Mouse (Mus musculus) liver, postnatal 0 days (tissue): ENCODE data around the gene Usp43.

ENCODE experiments used
- CTCF ChIP-seq: sonication (generic); IDR thresholded peaks from 2 replicates; pipeline ENCODE4 v1.5.1; 2016; ENCODE audit warnings: antibody characterized with exemption, low read depth
- EP300 ChIP-seq: IDR thresholded peaks from 2 replicates; pipeline ENCODE4 v1.6.1; 2016; ENCODE audit warnings: antibody characterized with exemption, low read depth, mild to moderate bottlenecking

- TF ChIP-seq CTCF (no peak), EP300 (no peak)
These were observed 10.2 kb upstream of the Usp43 start for GRCm38 (mm10) chr11:67932156-67932555.
